Mouse (Mus musculus) hindbrain, postnatal 0 days (tissue): ENCODE measurements around the gene Fam216b. TPM values are rescaled to one million over a fixed set of nuclear protein-coding genes. Genes with fewer than 3 reads are reported as not detected.

Source experiments
- ATAC-seq: fragments of 200-750 bp; cut with Nextera tagmentation; 2 replicates; pipeline ENCODE4 v1.8.0; 2017; ENCODE audit warnings: mild to moderate bottlenecking, moderate TSS enrichment, moderate library complexity
- DNase-seq: peaks from one replicate; pipeline ENCODE4 v3.0.0-alpha.2; 2015; ENCODE audit warnings: low spot score
- H3K27ac ChIP-seq: fragments of 300-500 bp; sonication (generic); 2 replicates; pipeline ENCODE4 v1.5.1; 2014; ENCODE audit warnings: mild to moderate bottlenecking
- H3K27me3 ChIP-seq: fragments of 300-500 bp; sonication (generic); 2 replicates; pipeline ENCODE4 v1.6.1; 2014; ENCODE audit warnings: low read length, mixed read lengths; ENCODE audit not compliant: insufficient read depth
- H3K36me3 ChIP-seq: fragments of 300-500 bp; sonication (generic); 2 replicates; pipeline ENCODE4 v1.6.1; 2014; ENCODE audit warnings: low read length, mixed read lengths; ENCODE audit not compliant: insufficient read depth
- H3K4me1 ChIP-seq: fragments of 300-500 bp; sonication (generic); 2 replicates; pipeline ENCODE4 v1.6.1; 2014; ENCODE audit warnings: antibody characterized with exemption, low read length, mixed read lengths; ENCODE audit not compliant: insufficient read depth
- H3K4me2 ChIP-seq: fragments of 300-500 bp; sonication (generic); 2 replicates; pipeline ENCODE4 v1.6.1; 2014; ENCODE audit warnings: low read depth, mild to moderate bottlenecking, low read length, moderate library complexity, mixed read lengths
- H3K4me3 ChIP-seq: fragments of 300-500 bp; sonication (generic); 2 replicates; pipeline ENCODE4 v1.5.1; 2014; ENCODE audit warnings: low read length
- H3K9ac ChIP-seq: fragments of 300-500 bp; sonication (generic); replicated peaks from 2 replicates; pipeline ENCODE4 v1.6.1; 2014; ENCODE audit warnings: mild to moderate bottlenecking, low read length, moderate library complexity, mixed read lengths
- H3K9me3 ChIP-seq: fragments of 300-500 bp; sonication (generic); 2 replicates; pipeline ENCODE4 v1.6.1; 2016; ENCODE audit warnings: low read length, mixed read lengths
- CTCF ChIP-seq: IDR thresholded peaks from 2 replicates; pipeline ENCODE4 v1.5.1; 2016; ENCODE audit warnings: antibody characterized with exemption, control low read depth, low read depth
- WGBS: fragments of 180-500 bp; shearing (Covaris S2); extraction: QIAGEN DNeasy Blood & Tissue Kit; methylation state at CpG from one replicate; pipeline ENCODE4 v1.1.7; 2014; 5-methylcytosine and 5-hydroxymethylcytosine counted together
- polyA plus RNA-seq: library from polyadenylated mRNA; unstranded; fragments of >200 nt; fragmentation: Nextera tagmentation; extraction: Ambion mirVana; gene quantifications from 2 replicates; pipeline ENCODE4 v1.2.1, GENCODE M21; 2015
- total RNA-seq: library from RNA; depleted of rRNA; stranded (reverse); fragments of >200 nt; gene quantifications from 2 replicates; pipeline ENCODE4 v1.2.3, GENCODE M21; 2014

The Fam216b gene
- total and polyA plus RNA-seq, 2 experiments from 2014 or later: 4.5 to 5.4 TPM

DNA sequence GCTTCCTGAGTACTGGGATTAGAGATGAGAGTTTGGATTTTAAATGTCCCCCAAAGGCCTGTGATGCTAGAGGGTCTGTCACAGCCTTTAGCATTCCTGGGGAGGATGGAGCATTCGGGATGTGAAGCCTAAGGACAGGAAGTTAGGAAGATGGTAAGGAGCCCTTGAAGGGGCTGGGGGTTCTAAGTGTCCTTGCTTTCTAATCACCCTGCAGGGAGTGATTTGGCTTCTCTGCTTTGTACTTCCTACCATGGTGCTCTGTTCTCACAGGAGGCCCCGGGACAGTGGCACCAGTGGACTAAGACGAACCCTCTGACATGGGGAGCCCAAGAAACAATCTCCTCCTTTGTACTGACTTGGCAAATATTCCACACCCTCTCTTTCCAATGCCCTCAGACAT is 23.7 kb upstream of the Fam216b start:
- no peak for TF ChIP-seq CTCF
- Histone ChIP-seq H3K27me3 (no peaks in the 10 kb centered on the region), H3K4me3 (no peak overlapping the region), H3K4me2 (no peak overlapping the region), H3K4me1 (no peaks in the 10 kb centered on the region), H3K36me3 (no peaks in the 10 kb centered on the region), H3K9ac (no peak overlapping the region), H3K27ac (no peak overlapping the region), H3K9me3 (no peaks in the 10 kb centered on the region)
- DNase-seq (no peak), ATAC-seq (no peak)
- 77% methylated on average over 3 of the region's 3 CpGs for WGBS

GRCm38 (mm10) chr14:78110871-78111270 is 22.1 kb upstream of the Fam216b start:
- H3K27ac ChIP-seq: no peak overlapping the region

DNA sequence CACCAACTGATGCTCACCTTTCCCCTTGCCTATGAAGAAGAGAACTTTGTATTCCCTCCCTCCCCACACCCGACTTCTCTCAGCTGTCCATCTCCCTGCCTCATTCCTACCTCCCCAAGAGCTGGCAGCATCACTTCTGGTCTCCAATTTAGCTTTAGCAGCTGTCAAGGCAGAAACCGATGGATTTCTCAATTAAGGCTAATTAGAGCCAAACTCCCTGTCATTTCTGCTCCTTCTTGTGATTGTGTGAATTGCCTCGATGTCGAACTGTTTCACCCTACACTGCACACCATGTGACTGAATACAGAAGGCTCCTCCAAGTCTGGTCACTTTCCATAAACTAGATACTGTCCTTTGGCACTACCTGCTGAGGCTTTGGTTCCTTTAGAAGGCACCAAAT is 20.6 kb upstream of the Fam216b start:
- no peak for DNase-seq
- no peaks in the 10 kb centered on the region for H3K36me3 ChIP-seq
- H3K27ac ChIP-seq: no peak overlapping the region
- H3K27me3 ChIP-seq: no peaks in the 10 kb centered on the region
- H3K4me1 ChIP-seq: no peaks in the 10 kb centered on the region
- H3K9me3 ChIP-seq: no peaks in the 10 kb centered on the region
- TF ChIP-seq CTCF: no peak
- no peak for ATAC-seq
- no peak overlapping the region for H3K4me2 ChIP-seq
- WGBS: 53% methylated on average over 4 of the region's 4 CpGs
- H3K9ac ChIP-seq: no peak overlapping the region
- no peak overlapping the region for H3K4me3 ChIP-seq

More at GRCm38 (mm10) chr14:78110871-78111270, 22.1 kb upstream of the Fam216b start:
- H3K9ac ChIP-seq: no peak overlapping the region
- no peaks in the 10 kb centered on the region for H3K36me3 ChIP-seq
- no peak overlapping the region for H3K4me3 ChIP-seq
- ATAC-seq (no peak), DNase-seq (no peak)
- no peak for TF ChIP-seq CTCF
- no peaks in the 10 kb centered on the region for H3K4me1 ChIP-seq
- H3K9me3 ChIP-seq: no peaks in the 10 kb centered on the region
- H3K27me3 ChIP-seq: no peaks in the 10 kb centered on the region
- 95% methylated on average over 3 of the region's 3 CpGs for WGBS
- no peak overlapping the region for H3K4me2 ChIP-seq

GRCm38 (mm10) chr14:78108388-78108787 is 19.6 kb upstream of the Fam216b start:
- WGBS: 81% methylated on average over 3 of the region's 3 CpGs

GRCm38 (mm10) chr14:78089591-78089990 is 784 bp upstream of the Fam216b start:
- Histone ChIP-seq H3K4me2 (no peak overlapping the region), H3K9me3 (no peaks in the 10 kb centered on the region), H3K36me3 (no peaks in the 10 kb centered on the region), H3K9ac (no peak overlapping the region), H3K27me3 (no peaks in the 10 kb centered on the region), H3K4me3 (no peak overlapping the region), H3K4me1 (no peaks in the 10 kb centered on the region), H3K27ac (no peak overlapping the region)
- no peak for ATAC-seq
- 56% methylated on average over 4 of the region's 4 CpGs for WGBS
- no peak for TF ChIP-seq CTCF
- DNase-seq: peak; percentile 40

More at GRCm38 (mm10) chr14:78108388-78108787, 19.6 kb upstream of the Fam216b start:
- no peak for ATAC-seq
- Histone ChIP-seq H3K4me3 (no peak overlapping the region), H3K9me3 (no peaks in the 10 kb centered on the region), H3K27ac (no peak overlapping the region), H3K27me3 (no peaks in the 10 kb centered on the region), H3K4me1 (no peaks in the 10 kb centered on the region), H3K4me2 (no peak overlapping the region), H3K36me3 (no peaks in the 10 kb centered on the region), H3K9ac (no peak overlapping the region)
- DNase-seq: peak; percentile 17
- no peak for TF ChIP-seq CTCF

DNA sequence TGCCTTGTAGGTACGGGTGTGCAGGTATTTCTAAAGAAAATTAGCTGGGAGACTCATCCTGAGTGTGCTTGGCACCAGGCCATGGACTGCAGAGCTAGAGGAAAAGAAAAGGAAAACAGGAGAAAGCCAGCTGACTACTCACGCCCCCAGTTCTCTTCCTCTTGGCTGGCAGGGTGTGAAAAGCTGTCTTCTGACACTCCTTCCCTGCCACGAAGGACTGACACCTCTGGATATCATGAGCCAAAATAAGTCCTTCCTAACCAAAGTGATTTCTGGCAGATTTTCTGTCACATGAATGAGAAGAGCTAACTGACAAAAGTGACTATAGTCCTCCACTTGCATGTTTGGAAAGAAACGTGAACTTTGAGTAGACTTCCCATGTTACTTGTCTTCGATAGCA is 5.3 kb downstream of the Fam216b start:
- Histone ChIP-seq H3K4me3 (no peak overlapping the region), H3K27me3 (no peaks in the 10 kb centered on the region), H3K4me1 (no peaks in the 10 kb centered on the region), H3K4me2 (no peak overlapping the region), H3K9ac (no peak overlapping the region), H3K36me3 (no peaks in the 10 kb centered on the region), H3K27ac (no peak overlapping the region), H3K9me3 (no peaks in the 10 kb centered on the region)
- DNase-seq: no peak
- no peak for ATAC-seq
- TF ChIP-seq CTCF: no peak
- 70% methylated on average over 5 of the region's 5 CpGs for WGBS

- ATAC-seq (no peak), DNase-seq (no peak)
- no peak for TF ChIP-seq CTCF
- Histone ChIP-seq H3K9me3 (no peaks in the 10 kb centered on the region), H3K36me3 (no peaks in the 10 kb centered on the region), H3K4me2 (no peak overlapping the region), H3K9ac (no peak overlapping the region), H3K4me3 (no peak overlapping the region), H3K27me3 (no peaks in the 10 kb centered on the region), H3K4me1 (no peaks in the 10 kb centered on the region), H3K27ac (no peak overlapping the region)
- 54% methylated on average over 2 of the region's 2 CpGs for WGBS
These were observed 11.3 kb downstream of the Fam216b start for GRCm38 (mm10) chr14:78077508-78077907.
